Mouse (Mus musculus) lung, embryonic 14.5 days (tissue): Measurements from ENCODE around the gene Mapk10. TPM values are rescaled to one million over a fixed set of nuclear protein-coding genes. Genes with fewer than 3 reads are reported as not detected.
"Not testable (repeated sequence)": the region's sequence is repeated elsewhere in the genome, so short reads cannot be mapped to it uniquely, and the experiment has no call there.

Experiments used
- ATAC-seq: fragments of 200-750 bp; cut with Nextera tagmentation; 2 replicates; pipeline ENCODE4 v1.8.0; 2017; ENCODE audit warnings: mild to moderate bottlenecking, moderate TSS enrichment, moderate library complexity; ENCODE audit not compliant: insufficient read depth
- DNase-seq: peaks from one replicate; pipeline ENCODE4 v3.0.0-alpha.2; 2015
- H3K27ac ChIP-seq: fragments of 300-500 bp; sonication (generic); 2 replicates; pipeline ENCODE4 v1.5.1; 2014; ENCODE audit warnings: low read depth, mild to moderate bottlenecking, moderate library complexity
- H3K27me3 ChIP-seq: fragments of 300-500 bp; sonication (generic); 2 replicates; pipeline ENCODE4 v1.6.1; 2014; ENCODE audit warnings: low read length, control low read depth; ENCODE audit not compliant: insufficient read depth
- H3K36me3 ChIP-seq: fragments of 300-500 bp; sonication (generic); 2 replicates; pipeline ENCODE4 v1.6.1; 2014; ENCODE audit warnings: control low read depth; ENCODE audit not compliant: insufficient read depth
- H3K4me1 ChIP-seq: fragments of 300-500 bp; sonication (generic); 2 replicates; pipeline ENCODE4 v1.6.1; 2014; ENCODE audit warnings: antibody characterized with exemption, control low read depth; ENCODE audit not compliant: insufficient read depth
- H3K4me2 ChIP-seq: fragments of 300-500 bp; sonication (generic); 2 replicates; pipeline ENCODE4 v1.6.1; 2014; ENCODE audit warnings: mild to moderate bottlenecking
- H3K4me3 ChIP-seq: fragments of 300-500 bp; sonication (generic); 2 replicates; pipeline ENCODE4 v1.5.1; 2014; ENCODE audit warnings: low read depth, low read length
- H3K9ac ChIP-seq: fragments of 300-500 bp; sonication (generic); 2 replicates; pipeline ENCODE4 v1.6.1; 2014
- H3K9me3 ChIP-seq: fragments of 300-500 bp; sonication (generic); 2 replicates; pipeline ENCODE4 v1.6.1; 2016; ENCODE audit warnings: low read depth, low read length, control low read depth
- CTCF ChIP-seq: IDR thresholded peaks from 2 replicates; pipeline ENCODE4 v1.5.1; 2016; ENCODE audit warnings: antibody characterized with exemption, low read depth
- WGBS: fragments of 180-500 bp; shearing (Covaris S2); extraction: QIAGEN DNeasy Blood & Tissue Kit; methylation state at CpG from one replicate; pipeline ENCODE4 v1.1.7; 2014; 5-methylcytosine and 5-hydroxymethylcytosine counted together
- polyA plus RNA-seq: library from polyadenylated mRNA; unstranded; fragments of >200 nt; fragmentation: Nextera tagmentation; extraction: Ambion mirVana; gene quantifications from 2 replicates; pipeline ENCODE4 v1.2.1, GENCODE M21; 2014

Gene Mapk10
- polyA plus RNA-seq, 1 experiment from 2014 or later = 0.66 TPM

GRCm38 (mm10) chr5:102874605-102875298, 336.4 kb downstream of the Mapk10 start:
- ATAC-seq = peak; percentile 65; the same call in 1 of the 2 replicates
- H3K36me3 ChIP-seq = peaks cover 3% of the 10 kb centered on the region; the same call in 1 of the 2 replicates

GRCm38 (mm10) chr5:102872996-102873395, 338.1 kb downstream of the Mapk10 start:
- ATAC-seq, H3K9me3 ChIP-seq, H3K9ac ChIP-seq, DNase-seq, H3K4me1 ChIP-seq, H3K4me2 ChIP-seq, H3K27me3 ChIP-seq, H3K27ac ChIP-seq, H3K36me3 ChIP-seq, H3K4me3 ChIP-seq: not testable (repeated sequence)
- WGBS = 84% methylated on average over 9 of the region's 9 CpGs

More at GRCm38 (mm10) chr5:102874605-102875298, 336.4 kb downstream of the Mapk10 start:
- Histone ChIP-seq H3K4me3 (no peak overlapping the region), H3K4me2 (no peak overlapping the region), H3K9me3 (no peaks in the 10 kb centered on the region), H3K27ac (no peak overlapping the region), H3K4me1 (no peaks in the 10 kb centered on the region), H3K9ac (no peak overlapping the region), H3K27me3 (no peaks in the 10 kb centered on the region)
- TF ChIP-seq CTCF = peak; percentile 86
- 37% methylated on average over 11 of the region's 11 CpGs for WGBS
- peak; percentile 92 for DNase-seq

GRCm38 (mm10) chr5:102868196-102868595, 342.9 kb downstream of the Mapk10 start:
- Histone ChIP-seq H3K27ac (no peak overlapping the region), H3K9me3 (no peaks in the 10 kb centered on the region), H3K4me2 (no peak overlapping the region), H3K4me3 (no peak overlapping the region), H3K27me3 (no peaks in the 10 kb centered on the region), H3K4me1 (no peaks in the 10 kb centered on the region), H3K36me3 (no peaks in the 10 kb centered on the region), H3K9ac (no peak overlapping the region)
- peak; percentile 69; the same call in 1 of the 2 replicates for ATAC-seq
- DNase-seq = peak; percentile 30
- 29% methylated on average over 5 of the region's 5 CpGs for WGBS
- TF ChIP-seq CTCF = no peak

GRCm38 (mm10) chr5:102859749-102860148, 351.4 kb downstream of the Mapk10 start:
- no peak overlapping the region for H3K4me2 ChIP-seq
- ATAC-seq (no peak), DNase-seq (no peak)
- WGBS = 67% methylated on average over 11 of the region's 11 CpGs
- no peak overlapping the region for H3K9ac ChIP-seq
- H3K4me3 ChIP-seq = no peak overlapping the region
- no peaks in the 10 kb centered on the region for H3K9me3 ChIP-seq
- no peaks in the 10 kb centered on the region for H3K4me1 ChIP-seq
- no peaks in the 10 kb centered on the region for H3K27me3 ChIP-seq
- no peaks in the 10 kb centered on the region for H3K36me3 ChIP-seq
- no peak overlapping the region for H3K27ac ChIP-seq
- TF ChIP-seq CTCF = no peak

- ATAC-seq = no peak
Observed at GRCm38 (mm10) chr5:102858047-102858446, 353.1 kb downstream of the Mapk10 start.

More at GRCm38 (mm10) chr5:102858047-102858446, 353.1 kb downstream of the Mapk10 start:
- Histone ChIP-seq H3K27me3 (no peaks in the 10 kb centered on the region), H3K27ac (no peak overlapping the region), H3K4me1 (no peaks in the 10 kb centered on the region), H3K9ac (no peak overlapping the region), H3K4me3 (no peak overlapping the region), H3K4me2 (no peak overlapping the region), H3K9me3 (no peaks in the 10 kb centered on the region), H3K36me3 (no peaks in the 10 kb centered on the region)
- no peak for TF ChIP-seq CTCF
- no peak for DNase-seq

Other genes with a start within 250 kb of the Mapk10 start
- 15.7 and 16.2 TPM in 2 replicates for gene Ptpn13, start 213.9 kb upstream of the Mapk10 start, polyA plus RNA-seq